Mouse (Mus musculus) frontal cortex, adult 2 months (tissue): ENCODE measurements around the gene BC030867. TPM values are rescaled to one million over a fixed set of nuclear protein-coding genes. Genes with fewer than 3 reads are reported as not detected.

Experiments
- DNase-seq, 2 experiments: peaks; one replicate each; pipeline ENCODE4 v3.0.0; 2022; ENCODE audit warnings: low spot score in 1 of 2; ENCODE audit errors: extremely low spot score in 1 of 2
- polyA plus RNA-seq: library from polyadenylated mRNA; depleted of rRNA; stranded (reverse); fragments of >200 nt; gene quantifications from 2 replicates; pipeline ENCODE4 v1.2.3, GENCODE M21; 2012; rRNA removed

Gene BC030867
- polyA plus RNA-seq, result 1.2 and 1.9 TPM in 2 replicates

- DNase-seq, result peak; percentile 72 to 98
These were observed at the start of gene BC030867 for GRCm38 (mm10) chr11:102248630-102249230. BC030867 (plus strand) TSS chr11:102248882.

- no peak for DNase-seq
These were observed 48.8 kb upstream of the BC030867 start for GRCm38 (mm10) chr11:102199856-102200255.

GRCm38 (mm10) chr11:102201408-102201821, 47.3 kb upstream of the BC030867 start:
- peak; percentile 63 to 80 for DNase-seq

- no peak for DNase-seq
These were observed 42.2 kb upstream of the BC030867 start for GRCm38 (mm10) chr11:102206481-102206880.

- DNase-seq, result peak in 1 of 2 experiments; percentile 56
These were observed 40.6 kb upstream of the BC030867 start for GRCm38 (mm10) chr11:102207825-102208777.

GRCm38 (mm10) chr11:102208846-102209245, 39.8 kb upstream of the BC030867 start:
- no peak for DNase-seq

GRCm38 (mm10) chr11:102209742-102210141, 38.9 kb upstream of the BC030867 start:
- no peak for DNase-seq

- no peak for DNase-seq
These were observed 38.5 kb upstream of the BC030867 start for GRCm38 (mm10) chr11:102210185-102210584.

GRCm38 (mm10) chr11:102211011-102211410, 37.7 kb upstream of the BC030867 start:
- no peak for DNase-seq

- no peak for DNase-seq
These were observed 36.7 kb upstream of the BC030867 start for GRCm38 (mm10) chr11:102211936-102212341.

GRCm38 (mm10) chr11:102214430-102215156, 34.1 kb upstream of the BC030867 start:
- DNase-seq, result no peak

- no peak for DNase-seq
These were observed 33.2 kb upstream of the BC030867 start for GRCm38 (mm10) chr11:102215511-102215910.

- DNase-seq, result no peak
These were observed 32.4 kb upstream of the BC030867 start for GRCm38 (mm10) chr11:102216056-102216885.

- no peak for DNase-seq
These were observed 31.8 kb upstream of the BC030867 start for GRCm38 (mm10) chr11:102216886-102217240.

- DNase-seq, result no peak
These were observed 31.3 kb upstream of the BC030867 start for GRCm38 (mm10) chr11:102217396-102217795.

- DNase-seq, result no peak
These were observed 30.7 kb upstream of the BC030867 start for GRCm38 (mm10) chr11:102217876-102218430.

- DNase-seq, result peak; percentile 94 to 98
These were observed 29.9 kb upstream of the BC030867 start for GRCm38 (mm10) chr11:102218783-102219182.

GRCm38 (mm10) chr11:102219247-102219993, 29.3 kb upstream of the BC030867 start:
- no peak for DNase-seq

- DNase-seq, result no peak
These were observed 28.7 kb upstream of the BC030867 start for GRCm38 (mm10) chr11:102219994-102220346.
